Mouse (Mus musculus) CD4-positive, CD25-positive, alpha-beta regulatory T cell, adult 4 months (primary cell): ENCODE measurements around the gene Pafah1b2. TPM values are rescaled to one million over a fixed set of nuclear protein-coding genes. Genes with fewer than 3 reads are reported as not detected.

ENCODE experiments used
- ATAC-seq: one replicate; pipeline ENCODE4 v1.8.0; 2017
- polyA plus RNA-seq, 2 experiments: library from polyadenylated mRNA; unstranded; fragments of 100-300 nt; shearing (Covaris generic); gene quantifications; one replicate each; pipeline ENCODE4 v1.2.1; 2017

Pafah1b2 gene
- polyA plus RNA-seq, 2 experiments from 2014 or later: 64.2 to 72.1 TPM

DNA sequence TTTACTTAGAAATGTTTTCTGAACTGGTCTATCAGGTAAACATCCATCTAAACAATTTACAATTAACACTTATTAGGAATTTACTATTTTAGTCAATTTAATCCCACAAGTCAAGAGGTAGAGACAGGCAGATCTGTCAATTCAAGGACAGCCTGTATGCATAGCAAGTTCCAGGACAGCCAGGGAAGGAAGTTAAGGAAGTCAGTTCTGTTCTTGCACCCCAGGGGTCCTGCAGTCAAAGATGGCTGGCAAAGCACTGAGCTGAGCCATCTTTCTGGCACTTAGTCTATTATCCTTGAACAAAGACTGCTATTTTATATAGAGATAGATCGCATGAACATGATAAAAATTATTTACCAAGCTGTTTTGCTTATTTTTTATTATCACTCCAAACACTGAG lies 31.9 kb downstream of the Pafah1b2 start:
- no peak for ATAC-seq

DNA sequence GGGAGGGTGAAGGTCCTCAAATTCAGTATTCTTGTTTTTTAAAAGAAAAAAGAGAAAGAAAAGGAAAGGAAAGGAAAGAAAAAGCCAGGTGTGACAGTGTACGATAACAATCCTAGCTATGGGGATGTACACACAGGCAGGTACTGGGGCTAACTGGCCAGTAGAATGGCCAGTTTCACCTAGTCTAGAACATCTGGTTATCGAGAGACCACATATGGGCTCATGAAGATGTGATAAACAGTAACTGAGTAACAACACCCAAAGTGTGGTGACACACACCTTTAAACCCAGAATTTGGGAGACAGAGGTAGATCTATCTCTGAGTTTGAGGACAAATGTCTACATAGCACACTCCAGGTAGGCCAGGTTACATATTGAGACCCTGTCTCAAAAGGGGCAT lies 32.7 kb downstream of the Pafah1b2 start:
- ATAC-seq: no peak

DNA sequence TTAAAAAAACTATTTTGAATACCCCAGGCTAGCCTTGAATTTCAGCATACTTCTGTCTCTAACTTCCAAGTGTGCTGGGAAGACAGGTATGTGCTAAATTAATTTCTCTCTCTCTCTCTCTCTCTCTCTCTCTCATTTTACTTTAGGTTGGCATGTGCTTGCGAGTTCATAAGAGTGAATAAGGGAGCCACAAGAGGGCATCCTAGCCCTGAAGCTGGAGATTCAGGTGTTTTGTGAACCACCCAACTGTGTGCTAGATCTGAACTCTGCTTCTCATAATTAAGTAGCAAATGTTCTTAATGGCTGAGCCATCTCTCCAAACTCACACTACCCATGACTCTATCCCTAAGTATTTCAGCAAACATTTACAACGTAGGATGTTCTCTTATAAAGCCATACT lies 35.6 kb downstream of the Pafah1b2 start:
- no peak for ATAC-seq

DNA sequence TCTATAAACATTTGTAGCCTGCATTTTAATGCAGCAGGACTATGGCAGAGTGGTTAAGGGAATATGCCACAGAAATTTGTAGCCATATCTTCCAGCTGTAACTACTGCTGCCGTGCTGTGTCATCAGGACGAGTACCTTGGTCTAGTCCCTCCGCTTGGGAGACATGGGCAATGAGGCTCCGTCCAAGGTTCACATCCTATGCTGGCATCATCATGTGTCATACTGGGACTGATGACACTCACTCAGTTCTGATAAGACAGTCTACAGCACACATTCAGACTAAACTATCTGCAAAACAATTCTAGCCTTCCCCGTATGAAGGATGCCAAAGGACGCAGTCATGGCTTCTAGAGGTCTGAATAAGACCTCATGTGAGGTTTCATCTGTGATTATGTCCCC lies 48.9 kb downstream of the Pafah1b2 start:
- ATAC-seq: no peak

DNA sequence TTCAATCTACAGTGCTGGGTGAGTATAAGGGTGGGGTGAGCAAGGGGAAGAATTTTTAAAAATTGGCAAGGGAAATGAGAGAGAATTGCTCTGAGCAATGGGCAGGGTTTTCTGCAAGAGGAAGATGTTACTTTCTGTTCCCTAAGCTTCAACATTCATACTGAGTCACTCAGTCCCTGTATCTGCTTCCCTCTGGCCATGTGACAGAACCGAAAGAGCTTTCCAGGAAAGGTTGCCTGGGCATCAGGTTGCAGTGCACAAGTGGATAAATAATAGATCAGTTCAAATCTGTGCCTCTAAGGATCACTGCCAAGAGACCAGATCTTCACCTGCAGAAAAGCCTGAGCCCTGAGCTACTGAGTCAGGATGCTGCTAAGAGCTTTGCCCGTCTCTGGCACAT lies 50.6 kb downstream of the Pafah1b2 start:
- no peak for ATAC-seq

DNA sequence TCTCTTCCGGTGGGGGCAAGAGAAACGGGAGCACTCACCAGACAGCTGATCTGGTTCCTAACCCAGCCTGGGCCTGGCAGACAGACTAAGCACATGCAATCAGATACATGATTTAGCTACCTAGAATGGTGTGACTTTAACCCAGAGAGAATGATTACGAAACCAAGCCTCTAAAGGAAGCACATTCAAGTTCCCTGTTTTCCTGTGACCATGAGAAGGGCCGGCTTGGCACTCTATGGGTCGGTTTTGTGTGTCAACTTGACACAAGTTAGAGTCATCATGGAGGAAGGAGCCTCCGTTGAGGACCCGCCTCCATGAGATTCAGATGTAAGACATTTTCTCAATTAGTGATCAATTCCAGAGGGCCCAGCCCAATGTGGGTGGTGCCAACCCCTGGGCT lies 52.8 kb downstream of the Pafah1b2 start:
- no peak for ATAC-seq

DNA sequence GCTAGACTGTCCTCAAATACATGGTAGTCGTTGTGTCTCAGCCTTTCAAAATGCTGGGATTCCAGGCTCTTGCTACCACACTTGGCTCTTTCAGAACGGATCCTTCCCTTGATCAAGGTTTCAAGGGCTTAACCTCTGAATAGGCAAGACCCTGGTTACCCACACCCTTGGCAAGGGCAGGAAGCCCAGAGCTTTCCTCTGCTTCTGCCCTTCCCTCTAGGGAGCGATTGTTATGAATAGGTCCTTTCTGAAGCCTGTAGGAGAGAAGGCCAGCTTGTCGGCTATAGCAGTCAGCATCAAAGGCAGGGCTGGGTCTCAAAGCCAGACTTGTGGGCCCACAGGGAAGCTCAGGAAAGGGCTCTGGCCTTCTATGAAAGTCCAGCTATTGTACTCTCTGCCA lies 53.6 kb downstream of the Pafah1b2 start:
- no peak for ATAC-seq

DNA sequence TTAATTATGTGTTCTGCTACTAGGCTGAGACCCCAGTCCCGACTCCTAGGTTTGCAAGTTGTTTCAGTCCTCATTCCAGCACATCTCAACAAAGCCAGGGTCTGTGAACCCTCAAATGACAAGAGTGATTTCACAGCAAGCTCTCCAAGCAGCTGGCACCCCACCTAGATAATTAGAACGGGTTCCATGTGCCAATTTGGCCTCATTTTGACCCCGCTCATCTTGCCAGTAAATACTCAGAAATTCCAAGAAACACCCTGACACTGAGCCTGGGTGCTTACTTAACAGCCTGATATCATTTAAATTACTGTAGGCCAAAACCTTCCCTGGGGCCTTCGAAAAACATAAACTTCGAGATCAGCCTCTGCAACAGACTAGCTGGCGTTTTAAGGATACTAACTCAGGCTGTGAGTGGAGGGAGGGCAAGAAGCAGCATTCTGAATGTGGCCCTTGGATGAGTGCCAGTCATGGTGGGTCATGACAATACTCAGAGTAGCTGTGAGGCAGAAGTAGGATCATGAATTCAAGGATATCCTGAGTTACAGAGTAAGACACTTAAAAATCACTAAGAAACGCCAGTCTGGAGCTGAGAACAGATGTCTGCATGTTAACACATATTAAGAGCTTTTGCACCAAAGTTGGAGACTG lies 54.3 kb downstream of the Pafah1b2 start:
- no peak for ATAC-seq

DNA sequence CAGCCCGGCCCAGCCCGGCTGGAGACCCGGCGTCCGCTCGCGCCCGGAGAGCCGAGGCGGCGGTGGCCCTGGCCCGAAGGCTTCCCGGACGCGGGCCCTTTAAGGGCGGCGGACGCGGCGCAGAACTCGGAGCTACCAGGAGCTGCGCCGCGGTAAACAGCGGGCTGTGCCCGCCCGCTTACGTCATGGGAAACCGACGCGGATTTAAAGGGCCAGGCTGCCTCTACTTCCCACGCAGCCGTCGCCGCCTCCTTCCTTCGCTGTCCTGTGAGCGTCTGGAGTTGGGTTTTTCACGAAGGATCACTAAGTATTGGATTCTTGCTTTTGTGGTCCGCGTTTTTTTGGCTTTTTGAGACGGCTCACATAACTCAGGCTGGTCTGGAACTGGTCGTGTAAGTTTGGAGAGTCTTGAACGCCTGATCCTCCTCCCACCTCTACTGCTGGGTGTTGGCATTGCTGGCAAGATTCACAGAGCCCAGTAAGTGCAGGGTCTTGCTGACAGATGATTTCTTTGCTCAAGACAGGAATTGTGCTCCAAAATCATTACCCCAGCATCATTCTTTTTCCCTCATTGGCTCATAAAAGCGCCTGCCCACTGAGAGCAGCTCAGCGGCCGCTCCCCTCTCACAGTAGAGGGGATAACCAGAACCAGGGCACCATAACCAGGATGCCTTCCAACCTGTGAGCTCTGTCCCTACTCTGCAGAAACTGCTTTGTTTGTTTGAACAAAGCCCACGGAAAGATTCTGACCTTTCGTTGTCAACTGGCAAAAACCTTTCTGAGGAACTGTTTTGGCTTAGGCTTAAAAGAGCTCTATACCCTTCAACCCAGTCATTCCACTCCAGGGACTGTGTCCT lies 57.2 kb downstream of the Pafah1b2 start, which contains the start of gene Sidt2:
Sidt2 (minus strand) TSS at position 152 of the 857 bp plus-strand sequence.
- ATAC-seq: peak; percentile 90

DNA sequence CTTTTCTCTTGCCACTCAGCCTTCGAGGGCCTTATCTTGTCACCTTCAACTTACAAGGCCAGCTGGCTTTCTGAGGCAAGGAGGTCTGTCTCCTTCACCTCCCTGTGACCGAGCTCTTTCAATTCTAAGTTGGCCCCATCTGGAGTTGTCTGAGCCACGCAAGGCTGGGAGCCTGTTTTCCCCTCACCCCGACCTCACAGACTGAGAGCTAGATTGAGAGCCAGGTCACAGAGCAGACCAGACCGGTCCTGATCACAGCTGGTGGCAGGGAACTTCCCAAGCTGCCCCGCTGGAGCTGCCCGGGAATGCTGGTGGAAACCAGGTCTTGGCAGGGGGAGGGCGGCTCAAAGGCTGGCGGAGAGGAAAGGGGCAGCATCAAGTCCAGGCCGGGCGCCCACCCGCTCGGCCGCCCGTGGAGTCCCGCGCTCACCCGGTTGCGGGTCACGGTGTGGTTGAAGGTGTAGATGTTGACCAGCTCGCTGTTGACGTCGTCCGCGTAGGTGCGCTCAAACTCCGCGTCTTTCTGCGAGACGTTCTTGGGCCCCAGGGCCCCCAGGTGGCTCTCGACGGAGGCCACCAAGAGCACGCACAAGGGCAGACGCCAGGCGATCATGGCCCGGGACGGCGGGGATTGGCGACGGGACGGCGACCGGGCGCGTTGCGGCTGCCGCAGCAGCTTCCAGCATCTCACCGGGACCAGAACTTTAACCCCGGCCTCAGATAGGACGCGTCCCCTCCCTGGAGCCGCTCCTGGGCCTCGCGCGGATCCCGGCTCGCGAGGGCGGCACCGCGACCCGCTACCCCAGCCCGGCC lies 58.0 kb downstream of the Pafah1b2 start:
- peak; percentile 30 for ATAC-seq

DNA sequence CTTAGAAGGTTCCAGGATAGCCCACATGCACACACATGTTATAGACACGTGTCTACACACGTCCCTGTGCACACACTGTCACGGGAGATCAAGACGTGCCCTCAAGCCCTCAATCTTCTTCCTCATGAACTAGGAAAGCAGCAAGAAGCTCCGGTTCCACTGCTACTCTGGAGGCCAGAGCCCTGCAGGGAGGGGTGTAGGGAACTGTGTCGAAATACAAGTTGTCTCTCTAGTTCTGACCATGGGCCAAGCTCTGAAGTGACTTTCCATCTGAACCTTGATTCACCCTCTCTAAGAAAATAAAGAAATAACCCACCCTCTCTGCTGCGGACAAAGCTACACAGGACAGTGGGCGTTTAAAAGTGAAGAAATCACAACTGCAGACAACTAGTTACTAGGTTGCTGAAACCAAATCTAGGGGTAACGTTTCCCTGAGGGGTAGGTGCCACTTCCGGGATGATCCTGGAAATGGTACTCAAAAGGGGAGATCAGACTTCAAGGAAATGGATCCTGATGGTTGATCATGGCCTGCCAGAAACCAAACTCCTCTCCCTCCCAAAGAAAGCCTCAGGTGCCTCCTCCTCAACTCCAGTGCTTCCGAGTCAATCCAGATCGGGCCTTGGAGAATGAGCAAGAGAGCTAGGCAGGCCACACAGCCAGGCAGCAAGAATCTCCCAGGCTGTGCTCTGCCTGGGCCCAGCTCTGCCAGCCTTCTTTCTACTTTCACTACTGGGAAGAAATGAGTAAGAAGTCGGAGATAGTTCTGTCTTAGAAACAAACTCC lies 58.8 kb downstream of the Pafah1b2 start:
- peak; percentile 21 for ATAC-seq

DNA sequence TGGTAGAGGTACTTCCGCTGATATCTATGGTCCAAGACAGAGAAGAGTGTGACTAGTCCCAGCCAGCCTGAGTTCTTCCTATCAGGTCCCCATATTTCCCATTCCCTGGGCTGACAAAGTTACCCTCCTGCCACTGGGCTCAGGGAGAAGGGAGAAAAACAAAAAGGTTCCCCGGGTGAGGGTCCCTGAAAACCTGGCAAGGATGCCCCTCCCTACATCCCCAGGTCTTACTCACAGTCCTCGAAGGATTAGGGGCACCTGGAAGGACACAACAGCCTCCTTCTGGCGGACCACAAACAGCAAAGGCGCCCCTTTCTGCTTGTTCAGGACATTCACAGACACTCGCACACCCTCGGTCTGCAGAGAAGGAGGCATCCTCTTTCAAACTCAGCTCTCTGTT lies 59.6 kb downstream of the Pafah1b2 start:
- ATAC-seq: no peak

DNA sequence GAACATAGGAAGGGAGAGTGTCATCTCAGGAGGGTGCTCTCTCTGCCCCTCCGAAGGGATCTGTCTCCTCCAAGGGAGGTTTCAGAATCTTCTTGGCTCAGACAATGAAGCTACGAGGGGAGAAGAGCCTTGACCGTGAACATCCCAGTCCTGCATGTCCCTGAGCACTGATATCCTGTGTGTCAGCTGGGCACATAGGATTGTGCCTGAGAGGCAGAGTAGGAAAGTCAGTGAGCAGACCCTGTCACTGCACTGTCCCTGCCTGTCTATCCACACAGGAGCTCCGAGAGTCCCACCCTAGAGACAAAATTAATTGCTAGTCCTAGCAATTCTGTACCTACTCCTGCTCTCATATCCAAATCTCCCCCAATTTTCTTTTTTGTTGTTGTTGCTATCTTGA lies 60.4 kb downstream of the Pafah1b2 start:
- ATAC-seq: no peak

DNA sequence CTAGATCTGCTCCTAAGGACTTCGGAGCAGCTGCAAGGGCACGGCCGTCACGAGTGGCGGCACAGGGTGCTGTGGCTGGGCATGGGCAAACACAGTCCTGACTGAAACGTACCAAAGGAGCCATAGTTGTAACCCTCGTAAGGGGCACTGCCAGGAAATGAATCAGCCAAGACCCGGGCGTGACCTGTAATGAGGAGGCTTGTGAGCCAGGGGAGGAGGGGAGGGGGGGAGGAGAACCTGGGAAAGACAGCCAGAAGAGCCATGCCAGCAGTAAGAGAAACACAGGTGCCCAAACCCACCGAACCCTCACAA lies 65.7 kb downstream of the Pafah1b2 start:
- ATAC-seq: no peak

DNA sequence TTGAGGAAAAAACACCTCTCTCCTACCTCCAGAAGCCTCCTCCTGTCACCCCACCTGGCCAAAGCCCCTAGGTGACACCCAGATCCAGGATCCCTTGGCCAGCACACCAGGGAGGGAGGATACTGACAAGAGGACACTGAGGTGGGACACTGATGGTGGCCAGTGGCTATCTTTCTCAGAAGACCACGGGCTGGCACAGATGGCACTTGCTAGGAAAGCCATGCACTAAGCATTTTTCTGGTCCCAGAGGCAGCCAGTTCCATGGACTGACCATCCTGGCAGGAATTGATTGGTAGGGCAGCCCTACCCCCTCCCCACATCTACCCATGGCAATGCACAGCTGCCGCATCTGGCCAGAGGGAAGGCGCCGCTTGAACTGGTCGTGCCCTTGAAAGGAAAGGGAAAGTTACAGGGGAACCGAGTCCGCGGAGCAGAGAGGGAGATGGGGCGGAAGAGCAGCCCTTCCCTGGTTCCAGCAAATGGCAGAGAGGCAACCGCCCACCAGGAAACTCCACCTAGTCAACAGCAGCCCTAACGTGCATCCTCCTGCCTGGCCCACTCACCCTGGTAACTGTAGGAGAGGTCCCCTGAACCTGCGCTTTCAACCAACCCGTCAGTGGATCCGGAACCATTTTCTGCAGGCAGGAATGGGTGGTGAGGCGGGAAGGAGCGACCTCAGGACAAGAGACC lies 66.2 kb downstream of the Pafah1b2 start:
- ATAC-seq: peak; percentile 17

DNA sequence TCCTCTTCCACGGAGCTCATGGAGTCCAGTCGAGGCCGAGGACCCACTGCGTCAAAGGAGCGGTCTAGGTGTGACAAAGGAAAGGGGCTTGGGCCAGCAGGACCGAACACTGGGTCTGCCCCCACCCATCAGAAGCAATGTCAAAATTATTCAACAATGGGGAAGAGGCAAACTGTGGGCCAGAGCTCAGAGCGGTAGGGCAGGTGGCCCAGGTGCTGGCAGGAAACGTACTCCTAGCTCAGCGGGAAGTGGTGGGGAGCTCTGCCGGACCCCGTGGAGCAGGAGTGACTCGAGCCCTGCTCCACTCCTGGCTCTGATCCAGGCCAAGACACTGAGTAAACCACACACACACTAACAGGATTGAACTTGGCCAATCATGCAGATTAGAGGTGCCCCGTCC lies 66.8 kb downstream of the Pafah1b2 start:
- ATAC-seq: peak; percentile 21

DNA sequence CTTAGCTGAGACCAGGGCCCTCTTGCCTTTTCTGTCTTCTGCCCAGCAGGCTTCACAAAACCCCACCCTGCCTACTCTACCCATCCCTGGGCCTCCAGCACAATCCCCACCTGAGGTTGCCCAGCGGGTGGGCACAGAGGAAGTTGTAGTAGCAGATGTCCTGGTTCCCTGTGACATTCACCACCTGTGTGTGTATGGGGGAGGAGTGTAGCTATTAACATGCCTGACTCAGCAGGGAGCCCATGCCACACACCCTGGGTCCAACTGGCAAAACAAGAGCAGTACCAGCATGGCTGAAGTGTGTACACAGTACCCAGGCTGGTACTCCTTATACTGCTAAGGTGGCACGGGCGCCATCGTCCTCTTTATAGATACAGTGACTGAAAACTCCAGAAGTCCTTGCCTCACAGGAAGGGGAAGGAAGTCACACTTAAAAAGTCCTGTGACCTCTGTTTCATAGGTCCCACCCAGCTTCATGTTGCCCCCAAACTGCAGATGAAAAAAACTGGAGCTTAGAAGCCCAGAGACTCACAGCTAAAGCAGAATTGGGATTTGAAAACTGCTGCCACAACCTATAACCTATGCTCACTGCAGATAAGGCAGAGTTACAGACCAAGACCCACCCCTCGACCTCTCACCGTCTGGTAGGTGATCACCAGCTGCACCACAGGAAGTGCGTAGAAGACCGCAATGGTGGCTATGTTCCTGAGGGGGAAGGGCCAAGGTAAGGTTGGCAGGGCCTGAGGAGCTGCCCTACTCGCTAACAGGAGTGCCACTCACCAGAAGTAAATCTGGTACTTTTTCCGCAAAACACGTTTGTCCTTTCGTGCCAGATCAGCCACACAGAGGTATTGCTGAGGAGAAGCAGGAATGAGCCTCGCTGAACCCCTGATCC lies 67.7 kb downstream of the Pafah1b2 start:
- peak; percentile 96 for ATAC-seq

DNA sequence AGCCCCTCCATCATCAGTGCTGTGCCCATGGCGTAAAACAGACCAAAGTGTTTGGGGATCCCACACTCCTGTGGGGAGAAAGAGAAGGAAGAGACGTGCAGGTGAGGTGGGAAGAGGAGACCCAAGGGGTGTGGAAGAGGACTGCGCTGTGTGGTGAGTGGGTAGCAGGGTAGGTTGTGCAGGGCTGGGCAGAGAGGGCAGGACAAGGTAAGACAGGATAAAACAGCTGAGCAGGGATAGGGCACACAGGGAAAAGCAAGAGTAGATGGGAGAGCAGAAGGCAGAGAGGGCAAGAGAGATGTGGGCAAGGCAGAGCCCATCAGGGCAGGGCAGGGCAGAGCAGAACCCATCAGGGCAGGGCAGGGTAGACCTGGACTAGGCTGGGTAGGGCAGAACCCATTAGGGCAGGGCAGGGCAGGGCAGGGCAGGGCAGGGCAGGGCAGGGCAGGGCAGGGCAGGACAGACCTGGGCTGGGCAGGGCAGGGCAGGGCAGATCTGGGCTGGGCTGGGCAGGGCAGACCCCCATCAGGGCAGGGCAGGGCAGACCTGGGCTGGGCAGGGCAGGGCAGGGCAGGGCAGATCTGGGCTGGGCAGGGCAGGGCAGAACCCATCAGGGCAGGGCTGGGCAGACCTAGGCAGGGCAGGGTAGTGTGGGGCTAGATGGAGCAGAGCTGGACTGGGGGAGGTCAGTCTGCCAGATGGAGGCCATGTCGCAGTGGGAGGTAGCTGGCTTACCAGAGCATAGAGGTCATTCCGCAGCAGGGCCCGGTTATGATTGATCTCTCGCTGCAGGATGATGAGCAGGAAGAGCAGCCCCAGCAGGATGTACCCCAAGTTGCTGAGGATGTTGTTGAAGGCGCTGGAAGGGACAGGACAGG lies 68.6 kb downstream of the Pafah1b2 start:
- ATAC-seq: no peak

DNA sequence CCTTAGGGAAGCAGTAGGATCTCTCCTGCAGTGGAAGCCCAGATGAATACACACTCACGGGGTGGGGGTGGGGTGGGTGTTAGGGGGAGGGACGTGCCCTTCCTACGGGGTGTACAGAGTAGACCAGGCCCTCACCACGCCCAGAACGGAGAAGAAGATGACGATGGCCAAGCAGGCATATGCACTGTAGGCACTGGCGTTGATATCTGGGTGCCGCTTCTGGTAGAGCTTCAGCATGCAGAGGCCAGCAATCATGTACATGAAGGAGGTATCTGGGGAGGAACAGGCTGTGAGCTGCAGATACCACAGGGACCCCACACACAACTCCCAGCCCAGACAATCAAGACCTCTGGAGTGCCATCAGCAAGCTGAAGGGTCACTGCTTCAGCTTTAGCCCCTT lies 69.6 kb downstream of the Pafah1b2 start:
- no peak for ATAC-seq

DNA sequence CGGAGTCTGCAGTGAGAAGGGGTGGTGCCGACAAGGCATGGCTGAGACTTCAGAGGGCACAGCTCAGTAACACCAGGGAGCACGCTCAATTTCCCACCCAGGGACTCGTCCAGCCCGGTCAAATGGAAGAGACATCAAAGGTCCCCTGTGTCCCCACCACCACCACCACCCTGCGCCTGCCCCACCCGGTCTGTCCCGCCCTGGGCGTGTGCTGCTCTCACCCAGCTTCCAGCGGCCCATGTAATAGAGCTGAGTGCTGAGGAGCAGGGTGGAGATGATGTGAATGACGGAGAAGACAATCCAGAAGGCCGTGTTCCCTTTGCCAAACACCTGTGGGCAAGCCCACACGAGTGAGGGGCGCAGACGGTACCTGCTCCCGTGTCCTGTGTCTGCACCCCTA lies 70.0 kb downstream of the Pafah1b2 start:
- ATAC-seq: no peak
